Mouse (Mus musculus): Measurements from ENCODE around the gene Prdx1. TPM values are rescaled to one million over a fixed set of nuclear protein-coding genes. Genes with fewer than 3 reads are reported as not detected.

Prdx1 gene
- polyA plus RNA-seq, 1 experiment from 2014 or later: 1,494 TPM

GRCm38 (mm10) chr4:116731077-116731476 lies 45.7 kb downstream of the Prdx1 start:
- H3K27me3 ChIP-seq (ENCODE audit: control insufficient read depth, insufficient read depth, low read depth, low read length): no peaks in the 10 kb centered on the region
- H3K27ac ChIP-seq (ENCODE audit: low read length): no peak overlapping the region
- no peak for ATAC-seq (ENCODE audit: low read depth)
- H3K9ac ChIP-seq (ENCODE audit: low read length): no peak overlapping the region
- WGBS: 71% methylated on average over 9 of the region's 9 CpGs
- H3K4me2 ChIP-seq (ENCODE audit: low read depth, low read length): no peak overlapping the region
- H3K4me3 ChIP-seq (ENCODE audit: low read length): no peak overlapping the region
- no peaks in the 10 kb centered on the region for H3K4me1 ChIP-seq (replicated peaks; ENCODE audit: control insufficient read depth, insufficient read depth, low read length)
- H3K36me3 ChIP-seq (ENCODE audit: control insufficient read depth, insufficient read depth, low read length): no peaks in the 10 kb centered on the region
- no peaks in the 10 kb centered on the region for H3K9me3 ChIP-seq (ENCODE audit: control insufficient read depth, low read length)

- no peak for ATAC-seq (ENCODE audit: low read depth)
Observed at GRCm38 (mm10) chr4:116732355-116732754, 47.0 kb downstream of the Prdx1 start.

GRCm38 (mm10) chr4:116734996-116735395 lies 49.7 kb downstream of the Prdx1 start:
- H3K4me1 ChIP-seq (replicated peaks; ENCODE audit: control insufficient read depth, insufficient read depth, low read length): no peaks in the 10 kb centered on the region
- H3K36me3 ChIP-seq (ENCODE audit: control insufficient read depth, insufficient read depth, low read length): no peaks in the 10 kb centered on the region
- no peak for ATAC-seq (ENCODE audit: low read depth)
- no peaks in the 10 kb centered on the region for H3K9me3 ChIP-seq (ENCODE audit: control insufficient read depth, low read length)
- no peak overlapping the region for H3K4me3 ChIP-seq (ENCODE audit: low read length)
- no peak overlapping the region for H3K4me2 ChIP-seq (ENCODE audit: low read depth, low read length)
- WGBS: 59% methylated on average over 2 of the region's 2 CpGs
- no peaks in the 10 kb centered on the region for H3K27me3 ChIP-seq (ENCODE audit: control insufficient read depth, insufficient read depth, low read depth, low read length)
- H3K9ac ChIP-seq (ENCODE audit: low read length): no peak overlapping the region
- H3K27ac ChIP-seq (ENCODE audit: low read length): no peak overlapping the region

More at GRCm38 (mm10) chr4:116732355-116732754, 47.0 kb downstream of the Prdx1 start:
- Histone ChIP-seq H3K4me2 (ENCODE audit: low read depth, low read length) (no peak overlapping the region), H3K9ac (ENCODE audit: low read length) (no peak overlapping the region), H3K4me3 (ENCODE audit: low read length) (no peak overlapping the region), H3K9me3 (ENCODE audit: control insufficient read depth, low read length) (no peaks in the 10 kb centered on the region), H3K27me3 (ENCODE audit: control insufficient read depth, insufficient read depth, low read depth, low read length) (no peaks in the 10 kb centered on the region), H3K27ac (ENCODE audit: low read length) (no peak overlapping the region), H3K4me1 (replicated peaks; ENCODE audit: control insufficient read depth, insufficient read depth, low read length) (no peaks in the 10 kb centered on the region), H3K36me3 (ENCODE audit: control insufficient read depth, insufficient read depth, low read length) (no peaks in the 10 kb centered on the region)
- WGBS: 69% methylated on average over 5 of the region's 5 CpGs

GRCm38 (mm10) chr4:116738972-116739751 lies 53.8 kb downstream of the Prdx1 start:
- Histone ChIP-seq H3K27me3 (ENCODE audit: control insufficient read depth, insufficient read depth, low read depth, low read length) (no peaks in the 10 kb centered on the region), H3K9ac (ENCODE audit: low read length) (no peak overlapping the region), H3K4me3 (ENCODE audit: low read length) (no peak overlapping the region), H3K4me2 (ENCODE audit: low read depth, low read length) (no peak overlapping the region), H3K4me1 (replicated peaks; ENCODE audit: control insufficient read depth, insufficient read depth, low read length) (no peaks in the 10 kb centered on the region), H3K27ac (ENCODE audit: low read length) (no peak overlapping the region), H3K36me3 (ENCODE audit: control insufficient read depth, insufficient read depth, low read length) (no peaks in the 10 kb centered on the region), H3K9me3 (ENCODE audit: control insufficient read depth, low read length) (no peaks in the 10 kb centered on the region)
- 77% methylated on average over 9 of the region's 9 CpGs for WGBS
- ATAC-seq (ENCODE audit: low read depth): no peak

GRCm38 (mm10) chr4:116749750-116750149 lies 64.4 kb downstream of the Prdx1 start:
- no peak overlapping the region for H3K27ac ChIP-seq (ENCODE audit: low read length)
- no peaks in the 10 kb centered on the region for H3K27me3 ChIP-seq (ENCODE audit: control insufficient read depth, insufficient read depth, low read depth, low read length)
- H3K9me3 ChIP-seq (ENCODE audit: control insufficient read depth, low read length): no peaks in the 10 kb centered on the region
- no peak overlapping the region for H3K4me3 ChIP-seq (ENCODE audit: low read length)
- H3K4me2 ChIP-seq (ENCODE audit: low read depth, low read length): no peak overlapping the region
- H3K4me1 ChIP-seq (replicated peaks; ENCODE audit: control insufficient read depth, insufficient read depth, low read length): no peaks in the 10 kb centered on the region
- 83% methylated on average over 2 of the region's 2 CpGs for WGBS
- H3K9ac ChIP-seq (ENCODE audit: low read length): no peak overlapping the region
- ATAC-seq (ENCODE audit: low read depth): no peak
- H3K36me3 ChIP-seq (ENCODE audit: control insufficient read depth, insufficient read depth, low read length): no peaks in the 10 kb centered on the region

Other genes starting within 250 kb of the Prdx1 start
- gene Mast2, start 221.4 kb upstream of the Prdx1 start, polyA plus RNA-seq (2015; fragmentation: Nextera tagmentation; extraction: Ambion mirVana): 11.0 and 11.5 TPM in 2 replicates
- gene Ipp, start 178.0 kb upstream of the Prdx1 start, polyA plus RNA-seq (2015; fragmentation: Nextera tagmentation; extraction: Ambion mirVana): 14.1 and 14.7 TPM in 2 replicates
- 21.2 and 22.1 TPM in 2 replicates for gene Tmem69, start 129.6 kb upstream of the Prdx1 start, polyA plus RNA-seq (2015; fragmentation: Nextera tagmentation; extraction: Ambion mirVana)
- 32.5 and 37.2 TPM in 2 replicates for gene Gpbp1l1, start 127.9 kb upstream of the Prdx1 start, polyA plus RNA-seq (2015; fragmentation: Nextera tagmentation; extraction: Ambion mirVana)
- gene Ccdc17, start 88.9 kb upstream of the Prdx1 start, polyA plus RNA-seq (2015; fragmentation: Nextera tagmentation; extraction: Ambion mirVana): 17.6 and 22.5 TPM in 2 replicates
- gene Nasp, start 57.6 kb upstream of the Prdx1 start, polyA plus RNA-seq (2015; fragmentation: Nextera tagmentation; extraction: Ambion mirVana): 101 and 111 TPM in 2 replicates
- 817 and 840 TPM in 2 replicates for gene Akr1a1, start 33.9 kb upstream of the Prdx1 start, polyA plus RNA-seq (2015; fragmentation: Nextera tagmentation; extraction: Ambion mirVana)
- 21.5 and 23.5 TPM in 2 replicates for gene Mmachc, start 22.9 kb downstream of the Prdx1 start, polyA plus RNA-seq (2015; fragmentation: Nextera tagmentation; extraction: Ambion mirVana)
- gene Ccdc163, start 23.0 kb downstream of the Prdx1 start, polyA plus RNA-seq (2015; fragmentation: Nextera tagmentation; extraction: Ambion mirVana): 29.4 and 35.2 TPM in 2 replicates
- gene Tesk2, start 35.4 kb downstream of the Prdx1 start, polyA plus RNA-seq (2015; fragmentation: Nextera tagmentation; extraction: Ambion mirVana): 8.2 and 8.3 TPM in 2 replicates
- gene Toe1, start 122.1 kb downstream of the Prdx1 start, polyA plus RNA-seq (2015; fragmentation: Nextera tagmentation; extraction: Ambion mirVana): 35.2 and 36.5 TPM in 2 replicates
- gene Mutyh, start 122.2 kb downstream of the Prdx1 start, polyA plus RNA-seq (2015; fragmentation: Nextera tagmentation; extraction: Ambion mirVana): 17.0 and 17.7 TPM in 2 replicates
- gene Hpdl, start 136.2 kb downstream of the Prdx1 start, polyA plus RNA-seq (2015; fragmentation: Nextera tagmentation; extraction: Ambion mirVana): 0.40 and 0.49 TPM in 2 replicates
- gene Zswim5, start 191.8 kb downstream of the Prdx1 start, polyA plus RNA-seq (2015; fragmentation: Nextera tagmentation; extraction: Ambion mirVana): 0.40 and 0.70 TPM in 2 replicates